Mouse (Mus musculus): Measurements from ENCODE around the gene Itk. TPM values are rescaled to one million over a fixed set of nuclear protein-coding genes. Genes with fewer than 3 reads are reported as not detected.

Itk gene
- polyA plus RNA-seq, 1 experiment: 11.5 TPM

GRCm38 (mm10) chr11:46294390-46294789 lies 94.9 kb downstream of the Itk start:
- no peak for TF ChIP-seq CTCF (IDR thresholded peaks at IDR 0.05; ENCODE audit: extremely low read depth, insufficient read depth, insufficient read length, insufficient replicate concordance)
- TF ChIP-seq POLR2A (IDR thresholded peaks at IDR 0.05; ENCODE audit: low read depth, low read length): no peak
- peaks cover 5% of the 10 kb centered on the region; the same call in 1 of the 2 replicates for H3K4me1 ChIP-seq (ENCODE audit: control insufficient read depth, insufficient read depth, insufficient read length)
- H3K27me3 ChIP-seq (ENCODE audit: control insufficient read depth, insufficient read depth, low read length): no peaks in the 10 kb centered on the region
- 88% methylated on average over 11 of the region's 11 CpGs for WGBS
- H3K36me3 ChIP-seq (ENCODE audit: control insufficient read depth, insufficient read depth, low read length): peaks cover 16% of the 10 kb centered on the region
- no peak overlapping the region for H3K4me3 ChIP-seq (ENCODE audit: extremely low read depth, insufficient read depth, insufficient read length)
- no peak for DNase-seq (ENCODE audit: low read depth in 1 of 2, low spot score in 2 of 2)
- no peak overlapping the region for H3K27ac ChIP-seq (ENCODE audit: insufficient read depth, low read length)

GRCm38 (mm10) chr11:46293491-46293890 lies 95.8 kb downstream of the Itk start:
- H3K27me3 ChIP-seq (ENCODE audit: control insufficient read depth, insufficient read depth, low read length): no peaks in the 10 kb centered on the region
- H3K27ac ChIP-seq (ENCODE audit: insufficient read depth, low read length): no peak overlapping the region
- TF ChIP-seq CTCF (IDR thresholded peaks at IDR 0.05; ENCODE audit: extremely low read depth, insufficient read depth, insufficient read length, insufficient replicate concordance): no peak
- no peak for TF ChIP-seq POLR2A (IDR thresholded peaks at IDR 0.05; ENCODE audit: low read depth, low read length)
- DNase-seq (ENCODE audit: low read depth in 1 of 2, low spot score in 2 of 2): no peak
- no peaks in the 10 kb centered on the region; the same call in 1 of the 2 replicates for H3K4me1 ChIP-seq (ENCODE audit: control insufficient read depth, insufficient read depth, insufficient read length)
- H3K4me3 ChIP-seq (ENCODE audit: extremely low read depth, insufficient read depth, insufficient read length): no peak overlapping the region
- 79% methylated on average over 5 of the region's 5 CpGs for WGBS
- peaks cover 22% of the 10 kb centered on the region for H3K36me3 ChIP-seq (ENCODE audit: control insufficient read depth, insufficient read depth, low read length)

GRCm38 (mm10) chr11:46290988-46291405 lies 98.3 kb downstream of the Itk start:
- peaks cover 6% of the 10 kb centered on the region; the same call in 1 of the 2 replicates for H3K4me1 ChIP-seq (ENCODE audit: control insufficient read depth, insufficient read depth, insufficient read length)
- peaks cover 29% of the 10 kb centered on the region for H3K36me3 ChIP-seq (ENCODE audit: control insufficient read depth, insufficient read depth, low read length)
- H3K27ac ChIP-seq (ENCODE audit: insufficient read depth, low read length): no peak overlapping the region
- DNase-seq (ENCODE audit: low read depth in 1 of 2, low spot score in 2 of 2): no peak
- no peaks in the 10 kb centered on the region for H3K27me3 ChIP-seq (ENCODE audit: control insufficient read depth, insufficient read depth, low read length)
- 86% methylated on average over 10 of the region's 10 CpGs for WGBS
- H3K4me3 ChIP-seq (ENCODE audit: extremely low read depth, insufficient read depth, insufficient read length): no peak overlapping the region
- no peak for TF ChIP-seq POLR2A (IDR thresholded peaks at IDR 0.05; ENCODE audit: low read depth, low read length)

- WGBS: 81% methylated on average over 9 of the region's 9 CpGs
- Histone ChIP-seq H3K4me1 (ENCODE audit: control insufficient read depth, insufficient read depth, insufficient read length) (peaks cover 6% of the 10 kb centered on the region; the same call in 1 of the 2 replicates), H3K27ac (ENCODE audit: insufficient read depth, low read length) (0 out of 2 replicates have a peak overlapping the region, but pooled peaks have one; percentile 1), H3K36me3 (ENCODE audit: control insufficient read depth, insufficient read depth, low read length) (peaks cover 35% of the 10 kb centered on the region), H3K4me3 (ENCODE audit: extremely low read depth, insufficient read depth, insufficient read length) (no peak overlapping the region), H3K27me3 (ENCODE audit: control insufficient read depth, insufficient read depth, low read length) (no peaks in the 10 kb centered on the region)
- TF ChIP-seq POLR2A (IDR thresholded peaks at IDR 0.05; ENCODE audit: low read depth, low read length) (no peak), CTCF (IDR thresholded peaks at IDR 0.05; ENCODE audit: extremely low read depth, insufficient read depth, insufficient read length, insufficient replicate concordance) (no peak)
- no peak for DNase-seq (ENCODE audit: low read depth in 1 of 2, low spot score in 2 of 2)
Observed at GRCm38 (mm10) chr11:46289561-46289960, 99.8 kb downstream of the Itk start.

- DNase-seq (ENCODE audit: low read depth in 1 of 2, low spot score in 2 of 2): no peak
- no peaks in the 10 kb centered on the region for H3K27me3 ChIP-seq (ENCODE audit: control insufficient read depth, insufficient read depth, low read length)
- H3K4me3 ChIP-seq (ENCODE audit: extremely low read depth, insufficient read depth, insufficient read length): no peak overlapping the region
- WGBS: 53% methylated on average over 4 of the region's 4 CpGs
- TF ChIP-seq CTCF (IDR thresholded peaks at IDR 0.05; ENCODE audit: extremely low read depth, insufficient read depth, insufficient read length, insufficient replicate concordance) (no peak), POLR2A (IDR thresholded peaks at IDR 0.05; ENCODE audit: low read depth, low read length) (no peak)
- no peak overlapping the region for H3K27ac ChIP-seq (ENCODE audit: insufficient read depth, low read length)
- H3K36me3 ChIP-seq (ENCODE audit: control insufficient read depth, insufficient read depth, low read length): peaks cover 39% of the 10 kb centered on the region
- peaks cover 6% of the 10 kb centered on the region; the same call in 1 of the 2 replicates for H3K4me1 ChIP-seq (ENCODE audit: control insufficient read depth, insufficient read depth, insufficient read length)
Observed at GRCm38 (mm10) chr11:46289022-46289421, 100.3 kb downstream of the Itk start.

GRCm38 (mm10) chr11:46288091-46288490 lies 101.2 kb downstream of the Itk start:
- peaks cover 6% of the 10 kb centered on the region; the same call in 1 of the 2 replicates for H3K4me1 ChIP-seq (ENCODE audit: control insufficient read depth, insufficient read depth, insufficient read length)
- WGBS: 90% methylated on average over 5 of the region's 5 CpGs
- no peak overlapping the region for H3K4me3 ChIP-seq (ENCODE audit: extremely low read depth, insufficient read depth, insufficient read length)
- TF ChIP-seq CTCF (IDR thresholded peaks at IDR 0.05; ENCODE audit: extremely low read depth, insufficient read depth, insufficient read length, insufficient replicate concordance): no peak
- TF ChIP-seq POLR2A (IDR thresholded peaks at IDR 0.05; ENCODE audit: low read depth, low read length): no peak
- H3K36me3 ChIP-seq (ENCODE audit: control insufficient read depth, insufficient read depth, low read length): peaks cover 49% of the 10 kb centered on the region
- H3K27ac ChIP-seq (ENCODE audit: insufficient read depth, low read length): no peak overlapping the region
- no peaks in the 10 kb centered on the region for H3K27me3 ChIP-seq (ENCODE audit: control insufficient read depth, insufficient read depth, low read length)
- DNase-seq (ENCODE audit: low read depth in 1 of 2, low spot score in 2 of 2): no peak

GRCm38 (mm10) chr11:46286803-46287202 lies 102.5 kb downstream of the Itk start:
- Histone ChIP-seq H3K4me1 (ENCODE audit: control insufficient read depth, insufficient read depth, insufficient read length) (peaks cover 6% of the 10 kb centered on the region; the same call in 1 of the 2 replicates), H3K27me3 (ENCODE audit: control insufficient read depth, insufficient read depth, low read length) (no peaks in the 10 kb centered on the region), H3K4me3 (ENCODE audit: extremely low read depth, insufficient read depth, insufficient read length) (no peak overlapping the region), H3K27ac (ENCODE audit: insufficient read depth, low read length) (no peak overlapping the region), H3K36me3 (ENCODE audit: control insufficient read depth, insufficient read depth, low read length) (peaks cover 54% of the 10 kb centered on the region)
- TF ChIP-seq POLR2A (IDR thresholded peaks at IDR 0.05; ENCODE audit: low read depth, low read length) (no peak), CTCF (IDR thresholded peaks at IDR 0.05; ENCODE audit: extremely low read depth, insufficient read depth, insufficient read length, insufficient replicate concordance) (no peak)
- WGBS: 13% methylated on average over 6 of the region's 6 CpGs
- peak; percentile 55 to 74 for DNase-seq (ENCODE audit: low read depth in 1 of 2, low spot score in 2 of 2)
